Mouse (Mus musculus): ENCODE results near the gene Atp6v1c2.

DNA sequence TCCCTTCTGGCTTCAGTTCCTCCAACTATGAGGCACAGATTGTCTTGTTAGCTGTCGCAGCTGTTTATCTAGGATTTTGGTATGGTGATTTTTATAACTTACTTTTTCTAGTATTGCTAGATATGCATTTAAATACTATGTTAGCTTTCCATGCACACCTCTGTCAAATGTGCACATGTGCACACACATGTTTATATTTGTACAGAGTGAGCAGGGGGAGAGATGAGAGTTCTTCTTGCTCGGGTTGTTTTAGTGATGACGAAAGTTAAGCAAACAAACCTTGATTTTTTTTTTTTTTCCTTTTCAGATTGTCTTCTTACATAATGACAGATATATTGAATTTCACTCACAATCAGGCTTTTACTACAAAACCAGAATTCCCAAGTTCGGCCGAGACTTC lies 28.6 kb upstream of the Atp6v1c2 start:
- TF ChIP-seq POLR2A (IDR thresholded peaks at IDR 0.05; ENCODE audit: low read depth, low read length) (no peak), CTCF (IDR thresholded peaks at IDR 0.05; ENCODE audit: extremely low read depth, insufficient read length, insufficient replicate concordance, low read depth, low read length) (no peak)

Data from small intestine, adult 2 months (tissue).